Mouse (Mus musculus): ENCODE data around the gene Iqschfp. TPM values are rescaled to one million over a fixed set of nuclear protein-coding genes. Genes with fewer than 3 reads are reported as not detected.
A peak's percentile ranks its signal among the peaks of the same experiment; 100 is the strongest.

The Iqschfp gene
- total RNA-seq, 2 experiments from 2014 or later = 0.31 to 0.59 TPM

DNA sequence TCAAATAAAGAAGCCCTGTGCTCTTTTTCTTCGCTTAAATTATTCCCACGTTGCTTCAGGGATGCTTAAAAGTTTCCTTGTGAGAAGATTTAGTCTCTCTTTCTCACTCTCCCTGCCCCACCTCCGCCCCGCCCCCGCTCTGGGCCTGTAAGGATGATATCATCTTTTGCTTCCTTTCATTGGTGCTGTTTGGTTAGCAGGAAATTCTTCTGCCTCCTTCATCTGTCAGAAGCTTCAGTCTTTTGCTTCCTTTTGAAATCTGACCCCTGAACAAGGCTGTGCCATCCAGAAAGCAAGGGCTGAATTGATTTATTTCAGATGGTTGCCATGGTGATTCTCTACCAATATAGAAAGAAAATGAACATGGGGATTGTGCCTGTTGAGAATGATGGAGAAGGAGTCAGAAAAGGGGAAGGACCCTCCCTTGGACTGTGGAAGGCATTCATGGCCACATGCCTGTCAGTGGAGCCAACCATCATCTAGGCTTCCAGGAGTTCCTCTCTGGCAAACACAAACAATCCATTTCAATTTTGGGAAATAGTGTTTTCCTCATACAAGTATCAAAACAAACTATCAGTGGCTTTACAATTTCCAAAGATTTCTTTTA, 62.5 kb downstream of the Iqschfp start:
- no peak for DNase-seq (ENCODE audit: low spot score in 2 of 2)

GRCm38 (mm10) chr3:67959672-67960071, 67.6 kb downstream of the Iqschfp start:
- no peak for DNase-seq (ENCODE audit: low spot score in 2 of 2)

GRCm38 (mm10) chr3:67960133-67960532, 68.1 kb downstream of the Iqschfp start:
- no peak for DNase-seq (ENCODE audit: low spot score in 2 of 2)

DNA sequence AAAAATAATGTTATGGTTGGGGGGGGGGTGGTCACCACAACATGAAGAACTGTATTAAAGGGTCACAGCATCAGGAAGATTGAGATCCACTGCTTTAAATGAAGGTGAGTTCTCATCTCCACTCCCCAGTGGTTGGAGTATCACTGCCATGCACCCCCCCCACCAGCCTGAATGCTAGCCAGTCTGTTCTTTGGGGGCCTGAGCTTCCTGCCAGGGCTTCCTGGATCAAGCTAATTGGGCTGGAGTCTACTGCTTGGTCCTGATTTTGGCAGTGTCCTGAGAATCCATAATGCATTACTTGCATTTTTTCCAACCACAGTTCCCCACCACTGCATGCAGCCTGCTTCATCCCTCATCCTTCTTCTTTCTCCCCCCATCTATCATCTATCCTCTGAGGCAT, 68.7 kb downstream of the Iqschfp start:
- DNase-seq (ENCODE audit: low spot score in 2 of 2) = no peak

- no peak for DNase-seq (ENCODE audit: low spot score in 2 of 2)
These were observed 70.1 kb downstream of the Iqschfp start for GRCm38 (mm10) chr3:67961934-67962639.

GRCm38 (mm10) chr3:67974340-67974998, 82.4 kb downstream of the Iqschfp start:
- DNase-seq (ENCODE audit: low spot score in 2 of 2) = no peak

DNA sequence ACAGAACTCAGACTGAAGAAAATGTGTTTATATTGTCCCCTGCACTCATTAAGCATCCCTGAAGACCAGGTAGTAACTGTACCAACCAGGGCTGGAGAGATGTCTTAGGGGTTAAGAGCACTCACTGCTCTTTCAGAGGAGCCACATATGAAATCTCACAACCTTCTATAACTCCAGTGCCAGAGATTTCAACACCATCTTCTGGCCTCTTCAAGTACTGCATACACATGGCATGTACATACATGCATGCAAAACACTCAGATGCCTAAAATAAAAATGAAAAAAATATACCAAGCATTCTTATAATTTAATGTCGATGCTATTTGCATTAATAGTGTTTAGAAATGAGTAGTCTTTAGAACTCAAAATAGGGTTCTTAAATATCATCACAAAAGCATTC, 88.0 kb downstream of the Iqschfp start:
- no peak for DNase-seq (ENCODE audit: low spot score in 2 of 2)

DNA sequence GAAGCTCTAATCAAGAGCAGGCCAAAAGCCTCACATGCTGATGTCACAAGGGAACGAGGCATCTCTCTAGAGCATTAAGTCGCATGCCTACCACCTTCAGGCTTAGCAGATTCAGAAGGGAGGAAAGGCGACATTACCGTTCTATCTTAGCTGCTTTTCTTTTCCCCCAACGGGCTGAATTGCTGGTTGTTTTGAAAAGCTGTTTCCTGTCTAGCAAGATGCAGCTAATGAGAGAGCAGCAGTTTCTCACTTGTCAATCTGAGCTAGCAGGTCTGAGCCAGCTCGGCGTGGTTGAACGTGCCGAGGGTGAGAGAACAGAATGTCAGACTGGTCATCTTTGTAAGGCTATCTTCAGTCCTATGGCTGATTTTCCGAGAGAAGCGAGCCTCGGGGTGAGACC, 91.3 kb downstream of the Iqschfp start:
- no peak for DNase-seq (ENCODE audit: low spot score in 2 of 2)

GRCm38 (mm10) chr3:68002415-68002814, 110.4 kb downstream of the Iqschfp start:
- no peak for DNase-seq (ENCODE audit: low spot score in 2 of 2)

DNA sequence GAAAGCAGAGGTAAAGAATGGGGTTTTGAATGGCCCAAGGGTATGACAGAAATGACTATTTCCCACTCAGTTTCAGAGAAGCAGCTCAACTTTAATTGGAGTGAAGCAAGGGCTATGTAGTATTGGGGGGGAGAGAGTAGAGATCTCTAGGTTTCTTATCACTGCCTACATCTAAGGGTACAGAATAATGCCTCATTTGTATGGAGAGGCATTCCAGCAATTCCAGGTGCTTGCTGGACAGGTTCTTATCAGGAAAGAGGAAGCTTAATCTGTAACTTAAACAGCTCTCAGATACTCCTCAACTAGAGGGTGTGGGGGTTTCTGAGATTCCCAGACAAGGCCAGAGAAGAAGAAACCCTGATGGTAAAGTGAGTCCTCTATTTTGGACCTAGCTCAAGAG, 120.3 kb downstream of the Iqschfp start:
- DNase-seq (ENCODE audit: low spot score in 2 of 2) = no peak

DNA sequence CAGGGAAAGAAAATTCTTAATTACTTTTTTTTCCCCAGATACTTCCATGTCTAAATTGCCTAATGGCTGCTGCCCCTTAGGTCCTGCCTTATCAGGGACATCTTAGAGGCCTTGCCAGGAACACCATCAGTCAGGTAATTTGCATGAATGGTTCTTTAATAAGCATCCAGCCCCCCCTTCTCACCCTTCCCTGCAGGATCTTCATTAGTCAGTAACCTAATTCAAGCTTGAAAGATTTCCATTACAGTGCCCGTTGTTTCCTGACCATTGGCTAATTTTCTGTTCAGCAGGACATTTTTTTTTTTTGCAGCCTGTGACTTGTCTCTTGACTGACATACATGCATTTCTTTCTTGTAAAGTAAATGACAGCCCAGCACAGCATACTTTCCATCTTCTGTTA, 123.8 kb downstream of the Iqschfp start:
- no peak for DNase-seq (ENCODE audit: low spot score in 2 of 2)

DNA sequence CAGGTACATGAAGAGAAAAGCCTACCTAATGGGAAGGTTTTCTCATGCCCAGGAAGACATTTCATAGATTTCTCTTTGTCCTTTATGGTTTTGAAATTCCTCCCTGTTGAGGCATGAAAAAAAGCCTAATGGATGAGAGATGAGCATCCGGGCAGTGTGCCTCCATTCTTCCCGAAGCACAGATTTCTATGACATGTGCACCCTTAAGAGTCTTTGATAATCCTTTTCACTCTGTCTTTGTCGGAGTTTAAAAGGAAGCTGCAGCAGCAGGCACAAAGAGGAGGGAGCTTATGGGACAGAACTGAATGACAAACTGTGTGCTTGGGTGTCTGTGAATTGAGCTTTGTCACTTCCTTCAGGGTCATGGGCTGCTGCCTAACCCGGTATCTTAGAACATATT, 127.4 kb downstream of the Iqschfp start:
- no peak for DNase-seq (ENCODE audit: low spot score in 2 of 2)

- DNase-seq (ENCODE audit: low spot score in 2 of 2) = no peak
These were observed 144.1 kb downstream of the Iqschfp start for GRCm38 (mm10) chr3:68036097-68036496.

GRCm38 (mm10) chr3:68042951-68043350, 150.9 kb downstream of the Iqschfp start:
- no peak for DNase-seq (ENCODE audit: low spot score in 2 of 2)

DNA sequence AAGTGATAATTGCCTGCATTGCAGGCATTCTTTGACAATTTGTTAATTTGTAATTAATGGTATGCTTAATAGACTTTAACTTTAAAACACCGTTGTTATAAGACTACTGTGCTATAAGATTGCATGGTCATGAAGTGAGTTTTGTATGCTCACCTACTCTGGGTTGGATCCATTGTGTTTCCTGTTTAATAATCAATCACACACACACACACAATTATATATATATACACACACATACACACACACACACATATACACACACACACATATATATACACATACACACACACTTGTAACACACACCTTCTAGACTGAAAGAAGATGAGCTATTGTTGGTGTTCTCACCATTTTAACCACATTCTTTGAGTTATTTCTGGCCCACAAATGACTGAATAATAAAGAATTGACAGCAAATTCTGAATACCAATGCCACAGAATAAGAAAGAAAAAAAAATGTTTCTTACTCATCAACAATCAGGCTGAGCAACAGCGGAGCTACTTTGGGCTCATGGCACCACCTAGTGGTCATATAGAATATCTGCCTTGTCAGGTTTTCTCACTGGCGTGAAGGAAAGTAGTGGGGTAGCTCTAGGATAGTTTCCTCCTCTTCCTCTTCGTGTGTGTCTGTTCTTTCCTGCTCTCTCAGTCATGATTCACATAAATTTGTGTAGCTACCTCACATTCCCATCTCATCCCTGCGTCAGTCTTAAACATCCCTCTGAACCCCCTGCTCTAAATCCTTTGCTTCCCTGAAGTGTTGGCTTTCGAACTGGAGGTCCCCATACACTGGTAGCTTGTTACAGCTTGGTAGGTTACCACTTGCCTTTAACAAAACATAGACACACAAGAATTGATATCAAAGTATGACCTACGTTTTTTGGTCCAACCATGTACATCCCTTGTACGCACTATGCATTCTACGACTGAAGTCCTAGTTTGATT, 153.7 kb downstream of the Iqschfp start:
- no peak for DNase-seq (ENCODE audit: low spot score in 2 of 2)

- DNase-seq (ENCODE audit: low spot score in 2 of 2) = no peak
These were observed 161.5 kb downstream of the Iqschfp start for GRCm38 (mm10) chr3:68053538-68053937.

- DNase-seq (ENCODE audit: low spot score in 2 of 2) = no peak
These were observed 163.0 kb downstream of the Iqschfp start for GRCm38 (mm10) chr3:68055071-68055470.

DNA sequence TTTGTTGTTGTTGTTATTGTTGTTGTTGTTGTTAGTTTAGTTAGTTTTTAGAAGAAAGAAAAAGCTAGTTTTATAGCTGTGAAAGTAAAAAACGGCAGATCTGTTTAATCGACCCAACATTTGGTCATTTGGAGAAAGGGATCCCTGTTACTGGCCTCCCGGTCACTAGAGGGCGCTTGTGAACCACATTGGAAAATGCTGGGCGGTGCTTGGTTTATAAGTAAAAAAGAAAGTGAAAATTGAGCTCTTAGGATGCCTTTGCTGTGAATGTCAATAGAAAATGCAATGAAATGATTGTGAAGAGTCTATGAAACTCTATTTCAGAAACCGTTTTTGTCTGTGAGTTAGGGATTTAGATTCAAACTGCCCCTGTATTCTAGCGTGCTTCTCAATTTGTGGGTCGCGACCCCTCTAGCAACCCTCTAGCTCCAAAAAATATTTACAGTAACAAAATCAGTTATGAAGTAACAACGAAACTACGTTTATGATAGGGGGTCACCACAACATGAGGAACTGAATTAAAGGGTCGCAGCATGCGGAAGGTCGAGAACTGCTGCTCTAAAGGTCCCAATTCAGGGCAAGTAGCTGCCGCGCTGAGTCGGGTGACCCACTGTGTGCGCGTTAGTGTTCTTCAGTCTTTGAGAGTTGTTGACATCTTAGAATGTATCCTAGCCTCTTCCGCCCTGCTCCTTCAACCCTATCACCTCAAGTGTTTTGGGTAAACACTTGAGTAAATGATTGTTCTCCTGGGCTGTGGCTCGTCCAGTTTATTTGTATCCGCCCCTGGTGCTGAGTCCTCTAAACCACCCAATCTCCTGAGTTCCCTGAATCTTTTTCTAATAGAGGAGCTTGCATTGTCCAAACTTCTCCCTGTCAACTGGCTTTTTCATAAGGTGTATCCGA, 164.6 kb downstream of the Iqschfp start:
- DNase-seq (ENCODE audit: low spot score in 2 of 2) = peak; percentile 17 to 46

- no peak for DNase-seq (ENCODE audit: low spot score in 2 of 2)
These were observed 167.2 kb downstream of the Iqschfp start for GRCm38 (mm10) chr3:68059162-68059800.

DNA sequence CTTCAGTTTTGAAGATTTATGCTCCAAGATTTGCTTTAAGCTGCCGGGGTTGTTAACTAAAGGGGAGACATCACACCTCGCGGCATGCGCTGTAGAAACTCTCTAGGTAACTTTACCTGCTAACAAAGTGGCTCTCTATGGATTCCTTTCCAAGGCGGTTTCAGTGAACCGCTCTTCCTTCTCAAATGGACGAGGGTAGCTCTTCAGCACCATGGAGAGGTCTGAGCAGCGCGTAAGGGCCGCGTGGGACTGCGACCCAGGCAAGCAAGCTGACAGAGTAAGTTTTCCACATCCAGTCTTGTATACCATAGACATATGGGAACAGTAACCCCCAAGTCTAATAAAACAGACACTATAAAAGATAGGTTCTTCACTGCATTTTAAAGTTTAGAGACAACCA, 172.7 kb downstream of the Iqschfp start, which contains the start of gene Schip1:
TSS of gene Schip1 (plus strand) at position 72 of the 400 bp plus-strand sequence.
- DNase-seq (ENCODE audit: low spot score in 2 of 2) = peak in 1 of 2 experiments; percentile 26
